In genomic region chr2:11604053-11604452, GRCm38 (mm10) we compare ENCODE assay signal across 8 mouse cellular contexts. TPM values are rescaled to one million over a fixed set of nuclear protein-coding genes. Genes with fewer than 3 reads are reported as not detected.
A peak's percentile ranks its signal among the peaks of the same experiment; 100 is the strongest.
DNase-seq lines count a peak whose midpoint lies in the region; ATAC-seq lines count a peak whose summit lies in the region.

Gene Rbm17, minus strand, starts transcription at chr2:11604153.

- H3K36me3 ChIP-seq in kidney, embryonic 14.5 days (ENCODE audit: control insufficient read depth, insufficient read depth, low read length), result peaks cover 14% of the 10 kb centered on the region; the same call in 1 of the 2 replicates

- H3K9ac ChIP-seq in kidney, embryonic 14.5 days (ENCODE audit: low read depth, low read length), result peak within 1 kb of the TSS; percentile 96

- ATAC-seq in kidney, embryonic 14.5 days (ENCODE audit: low FRiP score, low TSS enrichment), result no peak
- ATAC-seq in megakaryocyte, adult 5-6 weeks (ENCODE audit: poor library complexity, severe bottlenecking), result no peak

- DNase-seq in kidney, adult 11 months, result no peak
- no peak for DNase-seq in adrenal gland, postnatal 25 days
- no peak for DNase-seq in gastrocnemius, postnatal 14 days
- peak; percentile 21 for DNase-seq in induced T-regulatory cell, adult 2 months (ENCODE audit: low read depth)
- no peak for DNase-seq in urinary bladder, postnatal 10 days (ENCODE audit: low spot score)
- DNase-seq in frontal cortex, postnatal 36 days (ENCODE audit: low spot score in 2 of 2), result no peak

- peak within 1 kb of the TSS; percentile 83; the same call in 1 of the 2 replicates for H3K4me2 ChIP-seq in kidney, embryonic 14.5 days (replicated peaks; ENCODE audit: low read depth, low read length)

- WGBS in kidney, embryonic 14.5 days, result 82% methylated on average over 5 of the region's 5 CpGs

- no peaks in the 10 kb centered on the region for H3K9me3 ChIP-seq in kidney, embryonic 14.5 days (ENCODE audit: control insufficient read depth, low read length)

- H3K27me3 ChIP-seq in kidney, embryonic 14.5 days (ENCODE audit: control insufficient read depth, insufficient read depth, low read length), result no peaks in the 10 kb centered on the region

- peak within 1 kb of the TSS; percentile 96 for H3K4me3 ChIP-seq in kidney, embryonic 14.5 days (ENCODE audit: low read length)

- peaks cover 8% of the 10 kb centered on the region; the same call in 1 of the 2 replicates for H3K4me1 ChIP-seq in kidney, embryonic 14.5 days (ENCODE audit: control insufficient read depth, insufficient read depth, low read length)

- H3K27ac ChIP-seq in kidney, embryonic 14.5 days (ENCODE audit: low read depth, low read length), result peak within 1 kb of the TSS; percentile 76

- intact Hi-C loops in gastrocnemius, postnatal 14 days (cut with DNase I; ENCODE audit: low total_unique reads), result no loop called here

RNA-seq across cellular contexts. Expression of gene Rbm17, which starts in this region (rescaled TPM):
- polyA plus RNA-seq in kidney, embryonic 14.5 days (2014; fragmentation: Nextera tagmentation; extraction: Ambion mirVana), result 154 and 165 TPM in 2 replicates
- 109 and 114 TPM in 2 replicates for total RNA-seq in adrenal gland, postnatal 25 days (2021)
- 10 to 100 TPM; 45.0 to 49.5 TPM for total RNA-seq in gastrocnemius, postnatal 14 days (2021)
- total RNA-seq in megakaryocyte, adult 5-6 weeks (2015), result 105 and 115 TPM in 2 replicates
- total RNA-seq in megakaryocyte, adult 5-6 weeks (2017), result 122 and 124 TPM in 2 replicates
